ENCODE assay signal across 8 mouse cellular contexts in genomic region chr17:33254530-33255318, GRCm38 (mm10). TPM values are rescaled to one million over a fixed set of nuclear protein-coding genes. Genes with fewer than 3 reads are reported as not detected.
DNase-seq lines count a peak whose midpoint lies in the region; ATAC-seq lines count a peak whose summit lies in the region.
"Not testable (repeated sequence)": the region's sequence is repeated elsewhere in the genome, so short reads cannot be mapped to it uniquely, and the experiment has no call there.

Gene Zfp955a (minus strand): TSS chr17:33255145.

- peak; percentile 100 for ATAC-seq in forebrain, embryonic 12.5 days (ENCODE audit: low FRiP score)
- peak; percentile 96 for ATAC-seq in heart, embryonic 15.5 days (replicated peaks; ENCODE audit: insufficient number of reproducible peaks, insufficient read depth, low FRiP score, low read depth)
- ATAC-seq in inflammation-experienced regulatory T-cells, adult 6 months, result peak; percentile 99
- ATAC-seq in liver, embryonic 11.5 days (replicated peaks; ENCODE audit: low FRiP score), result peak; percentile 98
- peak; percentile 99 for ATAC-seq in stomach, embryonic 14.5 days (ENCODE audit: insufficient number of reproducible peaks, insufficient read depth, low FRiP score, low read depth)

- not testable (repeated sequence) for H3K36me3 ChIP-seq in forebrain, embryonic 12.5 days (replicated peaks); heart, embryonic 15.5 days; liver, embryonic 11.5 days (ENCODE audit: control insufficient read depth, insufficient read depth, low read length); midbrain, embryonic 10.5 days; stomach, embryonic 14.5 days (ENCODE audit: control insufficient read depth, insufficient read depth, low read length)

- H3K9me3 ChIP-seq in forebrain, embryonic 12.5 days; heart, embryonic 15.5 days (replicated peaks); liver, embryonic 11.5 days (ENCODE audit: control insufficient read depth, low read length); midbrain, embryonic 10.5 days (replicated peaks); stomach, embryonic 14.5 days (ENCODE audit: control insufficient read depth, low read depth, low read length): not testable (repeated sequence)

- not testable (repeated sequence) for H3K27ac ChIP-seq in forebrain, embryonic 12.5 days; heart, embryonic 15.5 days; liver, embryonic 11.5 days (ENCODE audit: low read depth, low read length); midbrain, embryonic 10.5 days (replicated peaks); stomach, embryonic 14.5 days (ENCODE audit: low read length)

- H3K4me2 ChIP-seq in forebrain, embryonic 12.5 days, result 0 out of 2 replicates have a peak within 1 kb of the TSS, but pooled peaks have one; percentile 25
- 0 out of 2 replicates have a peak within 1 kb of the TSS, but pooled peaks have one; percentile 18 for H3K4me2 ChIP-seq in heart, embryonic 15.5 days
- peak within 1 kb of the TSS; percentile 22; the same call in 1 of the 2 replicates for H3K4me2 ChIP-seq in liver, embryonic 11.5 days
- H3K4me2 ChIP-seq in stomach, embryonic 14.5 days (replicated peaks; ENCODE audit: low read depth, low read length), result peak within 1 kb of the TSS; percentile 7; the same call in 1 of the 2 replicates

- H3K4me1 ChIP-seq in forebrain, embryonic 12.5 days; heart, embryonic 15.5 days (replicated peaks); liver, embryonic 11.5 days (replicated peaks; ENCODE audit: control insufficient read depth, insufficient read depth, low read length); midbrain, embryonic 10.5 days; stomach, embryonic 14.5 days (ENCODE audit: control insufficient read depth, insufficient read depth, low read length): not testable (repeated sequence)

- H3K9ac ChIP-seq in forebrain, embryonic 12.5 days; heart, embryonic 15.5 days; liver, embryonic 11.5 days (ENCODE audit: low read depth, low read length); stomach, embryonic 14.5 days (replicated peaks; ENCODE audit: low read depth, low read length): not testable (repeated sequence)

- not testable (repeated sequence) for DNase-seq in adrenal gland, postnatal 4 days (ENCODE audit: low spot score in 2 of 2); layer of hippocampus, postnatal 36 days; liver, embryonic 11.5 days (ENCODE audit: low spot score); midbrain, embryonic 10.5 days (ENCODE audit: low spot score)

- 0 out of 2 replicates have a peak within 1 kb of the TSS, but pooled peaks have one; percentile 4 for H3K4me3 ChIP-seq in forebrain, embryonic 12.5 days (replicated peaks)
- H3K4me3 ChIP-seq in heart, embryonic 15.5 days; liver, embryonic 11.5 days (ENCODE audit: low read depth, low read length); midbrain, embryonic 10.5 days; stomach, embryonic 14.5 days (ENCODE audit: low read depth, low read length): not testable (repeated sequence)

- not testable (repeated sequence) for H3K27me3 ChIP-seq in forebrain, embryonic 12.5 days; heart, embryonic 15.5 days; liver, embryonic 11.5 days (replicated peaks; ENCODE audit: control insufficient read depth, insufficient read depth, low read length); midbrain, embryonic 10.5 days (ENCODE audit: low read depth, poor library complexity, severe bottlenecking); stomach, embryonic 14.5 days (ENCODE audit: control insufficient read depth, insufficient read depth, low read length)

- WGBS in forebrain, embryonic 12.5 days, result 28% methylated on average over 1 of the region's 34 CpGs
- 30% methylated on average over 1 of the region's 34 CpGs for WGBS in heart, embryonic 15.5 days
- WGBS in liver, embryonic 11.5 days, result 24% methylated on average over 1 of the region's 34 CpGs
- 36% methylated on average over 1 of the region's 34 CpGs for WGBS in midbrain, embryonic 10.5 days
- 36% methylated on average over 1 of the region's 34 CpGs for WGBS in stomach, embryonic 14.5 days

RNA-seq across cellular contexts. Expression of gene Zfp955a, which starts in this region (rescaled TPM):
- total RNA-seq in adrenal gland, postnatal 4 days (2021), result 10 to 100 TPM; 13.1 to 15.6 TPM
- polyA plus RNA-seq in forebrain, embryonic 12.5 days (2016; fragmentation: Nextera tagmentation; extraction: Ambion mirVana), result 20.4 and 21.0 TPM in 2 replicates
- polyA plus RNA-seq in heart, embryonic 15.5 days (2015; fragmentation: Nextera tagmentation; extraction: Ambion mirVana), result 12.6 and 13.2 TPM in 2 replicates
- 10 to 100 TPM; 10.7 to 15.6 (median 14.2) TPM for polyA plus RNA-seq in inflammation-experienced regulatory T-cells, adult 6 months (2017; shearing (Covaris generic))
- total RNA-seq in layer of hippocampus, postnatal 36 days (2021), result 10 to 100 TPM; 12.3 to 12.8 TPM
- 9.9 and 11.0 TPM in 2 replicates for polyA plus RNA-seq in liver, embryonic 11.5 days (2014; fragmentation: Nextera tagmentation; extraction: Ambion mirVana)
- 16.4 and 17.5 TPM in 2 replicates for polyA plus RNA-seq in midbrain, embryonic 10.5 days (2016; fragmentation: Nextera tagmentation; extraction: Ambion mirVana)
- 19.4 and 20.9 TPM in 2 replicates for polyA plus RNA-seq in stomach, embryonic 14.5 days (2014; fragmentation: Nextera tagmentation; extraction: Ambion mirVana)
